ENCODE assay signal across 9 mouse cellular contexts in genomic region chr11:59537218-59538130, GRCm38 (mm10). TPM values are rescaled to one million over a fixed set of nuclear protein-coding genes. Genes with fewer than 3 reads are reported as not detected.
DNase-seq lines count a peak whose midpoint lies in the region; ATAC-seq and TF ChIP-seq lines count a peak whose summit lies in the region.
"Had no signal": no experiment of that assay in that cellular context is flagged by ENCODE, and none has a peak within 500 bp of the region (broad histone marks: within the 10 kb centered on the region; RNA-seq: fewer than 3 reads in every experiment).

No protein-coding gene starts in this region.

- H3K4me2 ChIP-seq in forebrain, postnatal 0 days (ENCODE audit: low read depth) = no peak overlapping the region
- no peak overlapping the region for H3K4me2 ChIP-seq in midbrain, embryonic 13.5 days (replicated peaks)

- no peak for ATAC-seq in forebrain, postnatal 0 days
- no peak for ATAC-seq in midbrain, embryonic 13.5 days

- H3K36me3 ChIP-seq in forebrain, postnatal 0 days (ENCODE audit: insufficient read depth) = no peaks in the 10 kb centered on the region
- no peaks in the 10 kb centered on the region for H3K36me3 ChIP-seq in forebrain, embryonic 10.5 days (replicated peaks)
- no peaks in the 10 kb centered on the region for H3K36me3 ChIP-seq in midbrain, embryonic 13.5 days
- H3K36me3 ChIP-seq: limb, embryonic 12.5 days had no signal

- no peak for DNase-seq in forebrain, postnatal 0 days
- no peak for DNase-seq in forebrain, embryonic 10.5 days (ENCODE audit: extremely low spot score, low spot score)
- DNase-seq in urinary bladder, postnatal 14 days (ENCODE audit: low spot score) = peak; percentile 19
- no peak for DNase-seq in urinary bladder, adult 18-20 months (ENCODE audit: low spot score in 2 of 2)
- peak; percentile 55 for DNase-seq in kidney, postnatal 10 days
- peak; percentile 14 to 31 for DNase-seq in spleen, postnatal 36 days (ENCODE audit: low spot score in 2 of 2)
- no peak for DNase-seq in layer of hippocampus, postnatal 36 days

- no peaks in the 10 kb centered on the region for H3K27me3 ChIP-seq in forebrain, postnatal 0 days (ENCODE audit: insufficient read depth, low read length)
- H3K27me3 ChIP-seq in forebrain, embryonic 10.5 days (ENCODE audit: poor library complexity, severe bottlenecking) = no peaks in the 10 kb centered on the region
- H3K27me3 ChIP-seq in midbrain, embryonic 13.5 days = no peaks in the 10 kb centered on the region
- H3K27me3 ChIP-seq: limb, embryonic 12.5 days had no signal

- 69% methylated on average over 16 of the region's 16 CpGs for WGBS in forebrain, postnatal 0 days
- WGBS in forebrain, embryonic 10.5 days = 76% methylated on average over 16 of the region's 16 CpGs
- 71% methylated on average over 16 of the region's 16 CpGs for WGBS in midbrain, embryonic 13.5 days

- H3K9me3 ChIP-seq in forebrain, postnatal 0 days (ENCODE audit: low read length) = no peaks in the 10 kb centered on the region
- 0 out of 2 replicates have a peak, but pooled peaks cover 2% of the 10 kb centered on the region for H3K9me3 ChIP-seq in forebrain, embryonic 10.5 days
- no peaks in the 10 kb centered on the region for H3K9me3 ChIP-seq in midbrain, embryonic 13.5 days
- H3K9me3 ChIP-seq: limb, embryonic 12.5 days had no signal

- 0 out of 2 replicates have a peak, but pooled peaks have one; percentile 22 for TF ChIP-seq CTCF in forebrain, postnatal 0 days (IDR thresholded peaks at IDR 0.05; ENCODE audit: low read depth)

- no peak overlapping the region for H3K9ac ChIP-seq in forebrain, postnatal 0 days
- no peak overlapping the region for H3K9ac ChIP-seq in midbrain, embryonic 13.5 days (replicated peaks)
- H3K9ac ChIP-seq: limb, embryonic 12.5 days had no signal

- no peak overlapping the region for H3K4me3 ChIP-seq in forebrain, postnatal 0 days (ENCODE audit: low read depth, low read length)
- no peak overlapping the region for H3K4me3 ChIP-seq in forebrain, embryonic 10.5 days
- no peak overlapping the region for H3K4me3 ChIP-seq in midbrain, embryonic 13.5 days (replicated peaks)
- H3K4me3 ChIP-seq: limb, embryonic 12.5 days had no signal

- no peak overlapping the region for H3K27ac ChIP-seq in forebrain, postnatal 0 days (ENCODE audit: low read depth, low read length)
- H3K27ac ChIP-seq in forebrain, embryonic 10.5 days = no peak overlapping the region
- H3K27ac ChIP-seq in midbrain, embryonic 13.5 days = no peak overlapping the region
- H3K27ac ChIP-seq: limb, embryonic 12.5 days had no signal

- H3K4me1 ChIP-seq in forebrain, postnatal 0 days (ENCODE audit: insufficient read depth) = no peaks in the 10 kb centered on the region
- H3K4me1 ChIP-seq in forebrain, embryonic 10.5 days = peaks cover 9% of the 10 kb centered on the region
- H3K4me1 ChIP-seq in midbrain, embryonic 13.5 days (replicated peaks) = no peaks in the 10 kb centered on the region

RNA-seq across cellular contexts. Expression of gene Nlrp3, which starts 3.9 kb away (rescaled TPM):
- 0.08 and 0.14 TPM in 2 replicates for total RNA-seq in forebrain, postnatal 0 days (2014; rRNA removed)
- polyA plus RNA-seq in forebrain, postnatal 0 days (2015; fragmentation: Nextera tagmentation; extraction: Ambion mirVana) = 0.10 and 0.30 TPM in 2 replicates
- 0.04 TPM in 1 of 2 replicates, not detected in the other for polyA plus RNA-seq in forebrain, embryonic 10.5 days (2016; fragmentation: Nextera tagmentation; extraction: Ambion mirVana)
- 1 to 10 TPM in 1 of 2 experiments, under 1 TPM in 1; 0.60 to 1.0 TPM for total RNA-seq in layer of hippocampus, postnatal 36 days (2021)
- 0.04 and 0.21 TPM in 2 replicates for polyA plus RNA-seq in midbrain, embryonic 13.5 days (2015; fragmentation: Nextera tagmentation; extraction: Ambion mirVana)
- polyA plus RNA-seq: limb, embryonic 12.5 days had no signal

RNA-seq across cellular contexts. Expression of gene Zkscan17, which starts 10.9 kb away (rescaled TPM):
- total RNA-seq in forebrain, postnatal 0 days (2014; rRNA removed) = 15.9 and 21.4 TPM in 2 replicates
- polyA plus RNA-seq in forebrain, postnatal 0 days (2015; fragmentation: Nextera tagmentation; extraction: Ambion mirVana) = 12.2 and 13.9 TPM in 2 replicates
- 43.1 and 44.2 TPM in 2 replicates for polyA plus RNA-seq in forebrain, embryonic 10.5 days (2016; fragmentation: Nextera tagmentation; extraction: Ambion mirVana)
- total RNA-seq in layer of hippocampus, postnatal 36 days (2021) = 1 to 10 TPM; 6.6 to 7.5 TPM
- 17.6 and 18.2 TPM in 2 replicates for polyA plus RNA-seq in midbrain, embryonic 13.5 days (2015; fragmentation: Nextera tagmentation; extraction: Ambion mirVana)

RNA-seq across cellular contexts. Expression of gene Olfr222, which starts 38.6 kb away (rescaled TPM):
- total RNA-seq in forebrain, postnatal 0 days (2014; rRNA removed) = not detected in 2 replicates
- polyA plus RNA-seq in forebrain, postnatal 0 days (2015; fragmentation: Nextera tagmentation; extraction: Ambion mirVana) = not detected in 2 replicates
- not detected in 2 replicates for polyA plus RNA-seq in forebrain, embryonic 10.5 days (2016; fragmentation: Nextera tagmentation; extraction: Ambion mirVana)
- total RNA-seq in layer of hippocampus, postnatal 36 days (2021) = not detected
- polyA plus RNA-seq in midbrain, embryonic 13.5 days (2015; fragmentation: Nextera tagmentation; extraction: Ambion mirVana) = not detected in 2 replicates
- polyA plus RNA-seq: limb, embryonic 12.5 days had no signal

RNA-seq across cellular contexts. Expression of gene Olfr223, which starts 55.6 kb away (rescaled TPM):
- total RNA-seq in forebrain, postnatal 0 days (2014; rRNA removed) = not detected in 2 replicates
- polyA plus RNA-seq in forebrain, postnatal 0 days (2015; fragmentation: Nextera tagmentation; extraction: Ambion mirVana) = not detected in 2 replicates
- not detected in 2 replicates for polyA plus RNA-seq in forebrain, embryonic 10.5 days (2016; fragmentation: Nextera tagmentation; extraction: Ambion mirVana)
- not detected for total RNA-seq in layer of hippocampus, postnatal 36 days (2021)
- not detected in 2 replicates for polyA plus RNA-seq in midbrain, embryonic 13.5 days (2015; fragmentation: Nextera tagmentation; extraction: Ambion mirVana)
- polyA plus RNA-seq: limb, embryonic 12.5 days had no signal

Comparison
In these comparisons a context has a peak if more than half of its experiments do, and no peak if none do; other contexts are left out.
1. DNase-seq: peak in urinary bladder, postnatal 14 days (single experiment), kidney, postnatal 10 days (single experiment) and spleen, postnatal 36 days (2 of 2); none in forebrain, postnatal 0 days (single experiment), forebrain, embryonic 10.5 days (single experiment), urinary bladder, adult 18-20 months (0 of 2) and layer of hippocampus, postnatal 36 days (0 of 2).